ENCODE assay signal across 10 mouse cellular contexts in genomic region chr13:32768104-32768503, GRCm38 (mm10). TPM values are rescaled to one million over a fixed set of nuclear protein-coding genes. Genes with fewer than 3 reads are reported as not detected.
DNase-seq lines count a peak whose midpoint lies in the region; ATAC-seq lines count a peak whose summit lies in the region.
"Had no signal": no experiment of that assay in that cellular context is flagged by ENCODE, and none has a peak within 500 bp of the region (broad histone marks: within the 10 kb centered on the region; RNA-seq: fewer than 3 reads in every experiment).

No protein-coding gene starts in this region.

- ATAC-seq in forebrain, embryonic 16.5 days = no peak

- 11% methylated on average over 4 of the region's 4 CpGs for WGBS in embryonic facial prominence, embryonic 10.5 days
- 11% methylated on average over 4 of the region's 4 CpGs for whole genome bisulfite sequencing in forebrain, embryonic 16.5 days

- intact Hi-C loops in left cerebral cortex, postnatal 36 days (cut with DNase I) = loop anchor here (2.0 to 5.0 kb wide), 2 partner anchors 29 to 994 kb away; no protein-coding TSS in a partner anchor

- H3K4me1 ChIP-seq in embryonic facial prominence, embryonic 10.5 days = no peaks in the 10 kb centered on the region
- H3K4me1 ChIP-seq in forebrain, embryonic 16.5 days (replicated peaks; ENCODE audit: control insufficient read depth, insufficient read depth, low read length) = no peaks in the 10 kb centered on the region

- DNase-seq in adrenal gland, adult 2 months = peak; percentile 43
- no peak for DNase-seq in adrenal gland, postnatal 25 days
- DNase-seq in left cerebral cortex, adult 11 months (ENCODE audit: low spot score) = peak; percentile 26
- no peak for DNase-seq in left cerebral cortex, postnatal 36 days (ENCODE audit: low spot score in 2 of 2)
- peak; percentile 32 for DNase-seq in Muller cell, postnatal 12 days (ENCODE audit: inconsistent ontology term)
- DNase-seq in embryonic facial prominence, embryonic 10.5 days (ENCODE audit: low spot score) = peak; percentile 20
- DNase-seq in lung, postnatal 14 days = peak; percentile 54

- H3K27ac ChIP-seq in embryonic facial prominence, embryonic 10.5 days (replicated peaks) = no peak overlapping the region
- no peak overlapping the region for H3K27ac ChIP-seq in forebrain, embryonic 16.5 days (ENCODE audit: low read length)

- H3K4me3 ChIP-seq in embryonic facial prominence, embryonic 10.5 days = no peak overlapping the region
- no peak overlapping the region for H3K4me3 ChIP-seq in forebrain, embryonic 16.5 days (replicated peaks; ENCODE audit: low read length)
- H3K4me3 ChIP-seq: myocyte had no signal

- H3K4me2 ChIP-seq in forebrain, embryonic 16.5 days (ENCODE audit: low read length) = no peak overlapping the region

- no peak overlapping the region for H3K9ac ChIP-seq in forebrain, embryonic 16.5 days (replicated peaks; ENCODE audit: low read depth, low read length)

- no peaks in the 10 kb centered on the region for H3K9me3 ChIP-seq in embryonic facial prominence, embryonic 10.5 days
- H3K9me3 ChIP-seq in forebrain, embryonic 16.5 days (ENCODE audit: control insufficient read depth, low read length) = no peaks in the 10 kb centered on the region

- H3K27me3 ChIP-seq in embryonic facial prominence, embryonic 10.5 days (replicated peaks; ENCODE audit: low read depth, poor library complexity, severe bottlenecking) = no peaks in the 10 kb centered on the region
- no peaks in the 10 kb centered on the region for H3K27me3 ChIP-seq in forebrain, embryonic 16.5 days (replicated peaks; ENCODE audit: control insufficient read depth, insufficient read depth, low read length)

- H3K36me3 ChIP-seq in embryonic facial prominence, embryonic 10.5 days (replicated peaks) = no peaks in the 10 kb centered on the region
- no peaks in the 10 kb centered on the region for H3K36me3 ChIP-seq in forebrain, embryonic 16.5 days (ENCODE audit: control insufficient read depth, insufficient read depth)

RNA-seq across cellular contexts. Expression of gene Mylk4, which starts 15.7 kb away (rescaled TPM):
- not detected for total RNA-seq in adrenal gland, adult 2 months (2021)
- not detected in 2 replicates for polyA plus RNA-seq in adrenal gland, adult 2 months (2012; rRNA removed)
- total RNA-seq in adrenal gland, postnatal 25 days (2021) = 0.06 TPM in 1 of 2 replicates, not detected in the other
- total RNA-seq in left cerebral cortex, postnatal 36 days (2021) = under 1 TPM; 0.15 to 0.18 TPM
- polyA plus RNA-seq in embryonic facial prominence, embryonic 10.5 days (2016; fragmentation: Nextera tagmentation; extraction: Ambion mirVana) = 0.02 TPM in 1 of 2 replicates, not detected in the other
- polyA plus RNA-seq in forebrain, embryonic 16.5 days (2015; fragmentation: Nextera tagmentation; extraction: Ambion mirVana) = not detected in 2 replicates

RNA-seq across cellular contexts. Expression of gene Wrnip1, which starts 33.7 kb away (rescaled TPM):
- 10 to 100 TPM; 33.4 to 37.7 TPM for total RNA-seq in adrenal gland, adult 2 months (2021)
- 46.7 and 47.1 TPM in 2 replicates for polyA plus RNA-seq in adrenal gland, adult 2 months (2012; rRNA removed)
- 44.7 and 70.5 TPM in 2 replicates for total RNA-seq in adrenal gland, postnatal 25 days (2021)
- total RNA-seq in left cerebral cortex, postnatal 36 days (2021) = 10 to 100 TPM; 58.2 to 64.2 TPM
- polyA plus RNA-seq in embryonic facial prominence, embryonic 10.5 days (2016; fragmentation: Nextera tagmentation; extraction: Ambion mirVana) = 14.0 and 15.6 TPM in 2 replicates
- 32.3 and 32.7 TPM in 2 replicates for polyA plus RNA-seq in forebrain, embryonic 16.5 days (2015; fragmentation: Nextera tagmentation; extraction: Ambion mirVana)

RNA-seq across cellular contexts. Expression of gene D930007J09Rik, which starts 34.5 kb away (rescaled TPM):
- not detected for total RNA-seq in adrenal gland, adult 2 months (2021)
- 1.5 and 1.7 TPM in 2 replicates for polyA plus RNA-seq in adrenal gland, adult 2 months (2012; rRNA removed)
- total RNA-seq in adrenal gland, postnatal 25 days (2021) = not detected in 2 replicates
- total RNA-seq in left cerebral cortex, postnatal 36 days (2021) = under 1 TPM in 1 of 2 experiments, not detected in 1; 0.99 TPM
- not detected in 2 replicates for polyA plus RNA-seq in embryonic facial prominence, embryonic 10.5 days (2016; fragmentation: Nextera tagmentation; extraction: Ambion mirVana)
- polyA plus RNA-seq in forebrain, embryonic 16.5 days (2015; fragmentation: Nextera tagmentation; extraction: Ambion mirVana) = not detected in 2 replicates
- polyA plus RNA-seq: heart, embryonic 14.5 days; myocyte had no signal

Comparison
In these comparisons a context has a peak if more than half of its experiments do, and no peak if none do; other contexts are left out.
1. DNase-seq: peak in adrenal gland, adult 2 months (single experiment), left cerebral cortex, adult 11 months (single experiment), Muller cell, postnatal 12 days (single experiment), embryonic facial prominence, embryonic 10.5 days (single experiment) and lung, postnatal 14 days (single experiment); none in adrenal gland, postnatal 25 days (single experiment) and left cerebral cortex, postnatal 36 days (0 of 2).